Mouse (Mus musculus): ENCODE results near the gene Tenm3. TPM values are rescaled to one million over a fixed set of nuclear protein-coding genes. Genes with fewer than 3 reads are reported as not detected.

Tenm3 gene
- polyA plus RNA-seq, 1 experiment from 2014 or later: 48.6 TPM

DNA sequence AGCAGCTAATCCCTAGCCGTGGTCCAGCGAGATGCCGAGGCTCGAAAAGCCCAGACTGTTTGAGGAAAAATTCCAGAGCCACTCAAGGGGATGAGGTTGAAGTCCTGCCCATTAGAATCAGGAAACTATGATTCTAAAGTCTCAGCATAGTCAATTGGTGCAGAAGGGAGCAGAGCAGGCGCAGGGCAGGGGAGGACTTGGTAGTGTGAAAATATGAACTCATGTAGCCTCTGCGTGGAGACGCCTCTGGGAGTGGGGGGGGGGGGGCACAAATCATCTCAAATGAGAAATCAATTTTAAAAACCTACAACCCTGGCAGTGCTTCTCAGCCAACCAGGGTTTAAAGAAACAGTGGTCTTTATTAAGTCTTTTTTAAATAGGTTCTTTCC, 392.5 kb downstream of the Tenm3 start:
- Histone ChIP-seq H3K4me1 (ENCODE audit: control insufficient read depth, insufficient read depth, low read length) (peaks cover 28% of the 10 kb centered on the region), H3K27me3 (replicated peaks; ENCODE audit: control insufficient read depth, insufficient read depth, low read length) (no peaks in the 10 kb centered on the region), H3K9me3 (ENCODE audit: control insufficient read depth, low read length) (no peaks in the 10 kb centered on the region), H3K4me3 (ENCODE audit: low read depth, low read length) (peak overlapping the region; percentile 10), H3K9ac (ENCODE audit: low read depth, low read length) (no peak overlapping the region), H3K36me3 (ENCODE audit: control insufficient read depth, insufficient read depth, low read length) (no peaks in the 10 kb centered on the region), H3K4me2 (ENCODE audit: low read depth, low read length) (peak overlapping the region; percentile 47), H3K27ac (replicated peaks; ENCODE audit: low read depth, low read length) (peak overlapping the region; percentile 73)
- whole genome bisulfite sequencing: 10% methylated on average over 7 of the region's 7 CpGs
- DNase-seq (ENCODE audit: low spot score) (peak; percentile 49), ATAC-seq (ENCODE audit: low read depth) (peak; percentile 52; the same call in 1 of the 2 replicates)

DNA sequence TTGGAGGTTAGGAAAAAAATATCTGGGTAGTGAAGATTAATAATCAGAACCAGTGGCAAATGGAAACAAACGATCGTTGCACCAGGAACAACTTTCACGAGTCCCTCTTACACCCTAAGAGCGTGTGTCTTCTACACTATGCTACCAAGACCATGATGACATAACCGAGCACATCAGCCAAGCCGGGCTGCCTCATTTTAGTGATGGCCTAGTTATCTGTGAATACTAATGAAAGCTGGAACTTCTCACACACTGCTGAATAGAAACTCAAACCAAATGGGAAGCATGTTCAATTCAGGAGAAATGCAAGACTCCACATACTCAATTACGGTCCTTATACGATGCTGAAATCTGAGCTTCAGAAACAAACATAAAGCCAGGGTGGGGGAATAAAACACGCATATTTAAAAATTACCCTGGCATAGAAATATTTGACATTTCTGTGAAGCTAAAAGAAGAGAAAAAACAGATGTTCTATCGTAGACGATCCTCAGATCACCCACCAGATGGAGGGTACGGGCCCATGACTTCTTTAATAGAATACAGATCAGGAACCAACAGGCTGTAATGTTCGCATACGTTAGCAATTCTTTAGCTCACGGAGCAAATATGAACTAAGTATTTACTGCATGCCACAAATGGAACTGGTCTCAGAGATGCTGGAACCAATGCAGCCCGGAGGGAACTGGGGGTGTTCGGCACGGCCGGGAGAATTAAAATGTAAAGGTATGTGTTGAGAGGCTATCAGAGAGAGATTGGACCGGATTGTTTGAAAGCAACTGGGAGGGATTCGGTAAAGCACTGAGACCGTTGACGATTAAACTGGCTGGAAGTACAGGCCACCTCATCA, 393.1 kb downstream of the Tenm3 start:
- Histone ChIP-seq H3K36me3 (ENCODE audit: control insufficient read depth, insufficient read depth, low read length) (no peaks in the 10 kb centered on the region), H3K4me3 (ENCODE audit: low read depth, low read length) (peak overlapping the region; percentile 10), H3K9ac (ENCODE audit: low read depth, low read length) (no peak overlapping the region), H3K27me3 (replicated peaks; ENCODE audit: control insufficient read depth, insufficient read depth, low read length) (no peaks in the 10 kb centered on the region), H3K4me2 (ENCODE audit: low read depth, low read length) (peak overlapping the region; percentile 47), H3K9me3 (ENCODE audit: control insufficient read depth, low read length) (no peaks in the 10 kb centered on the region), H3K27ac (replicated peaks; ENCODE audit: low read depth, low read length) (peak overlapping the region; percentile 73), H3K4me1 (ENCODE audit: control insufficient read depth, insufficient read depth, low read length) (peaks cover 28% of the 10 kb centered on the region)
- 29% methylated on average over 23 of the region's 23 CpGs for WGBS
- ATAC-seq (ENCODE audit: low read depth) (peak; percentile 72), DNase-seq (ENCODE audit: low spot score) (peak; percentile 80)

DNA sequence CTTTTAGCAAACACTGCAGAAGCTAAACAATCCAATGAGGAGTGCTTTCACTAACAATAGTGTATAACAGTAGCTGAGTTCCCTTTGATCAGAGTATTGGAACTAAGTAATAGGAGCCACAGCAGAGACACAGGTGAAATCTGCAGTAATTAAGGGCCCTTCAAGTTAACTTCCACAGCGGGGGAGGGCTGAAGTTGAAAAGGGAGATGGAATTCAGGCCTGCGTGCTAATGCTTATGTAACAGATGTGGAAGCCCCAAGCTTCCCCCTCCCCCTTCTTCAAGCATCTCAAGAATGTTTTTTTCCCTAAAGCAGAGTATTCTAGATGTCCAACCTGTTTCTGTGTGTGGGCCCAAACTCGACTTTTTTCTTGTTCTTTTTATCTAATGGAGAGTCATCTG, 394.1 kb downstream of the Tenm3 start:
- H3K4me3 ChIP-seq (ENCODE audit: low read depth, low read length): no peak overlapping the region
- peak overlapping the region; percentile 16; the same call in 1 of the 2 replicates for H3K27ac ChIP-seq (replicated peaks; ENCODE audit: low read depth, low read length)
- ATAC-seq (ENCODE audit: low read depth) (no peak), DNase-seq (ENCODE audit: low spot score) (peak; percentile 78)
- no peaks in the 10 kb centered on the region for H3K27me3 ChIP-seq (replicated peaks; ENCODE audit: control insufficient read depth, insufficient read depth, low read length)
- H3K36me3 ChIP-seq (ENCODE audit: control insufficient read depth, insufficient read depth, low read length): no peaks in the 10 kb centered on the region
- H3K9me3 ChIP-seq (ENCODE audit: control insufficient read depth, low read length): no peaks in the 10 kb centered on the region
- H3K4me1 ChIP-seq (ENCODE audit: control insufficient read depth, insufficient read depth, low read length): peaks cover 23% of the 10 kb centered on the region
- 10% methylated on average over 3 of the region's 3 CpGs for WGBS
- H3K9ac ChIP-seq (ENCODE audit: low read depth, low read length): no peak overlapping the region
- H3K4me2 ChIP-seq (ENCODE audit: low read depth, low read length): no peak overlapping the region

DNA sequence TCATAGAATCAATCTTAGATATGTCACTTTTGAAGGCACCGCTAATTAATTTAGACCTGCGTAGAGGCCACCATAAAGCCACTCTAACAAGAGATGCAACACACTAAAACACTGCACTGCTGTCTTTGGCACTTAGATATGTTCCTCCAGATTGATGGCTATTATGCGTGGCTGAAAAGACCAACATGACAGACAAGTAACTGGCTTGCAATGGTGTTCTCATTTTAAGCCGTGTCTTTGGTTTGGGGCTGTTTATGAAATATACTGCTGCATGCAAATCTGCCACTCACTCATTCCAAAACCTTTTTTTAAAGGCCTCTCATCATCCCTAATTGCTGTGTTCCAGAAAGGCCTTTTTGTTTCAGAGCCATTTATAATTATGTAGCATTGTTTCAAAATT, 398.1 kb downstream of the Tenm3 start:
- H3K9ac ChIP-seq (ENCODE audit: low read depth, low read length): no peak overlapping the region
- no peak overlapping the region for H3K27ac ChIP-seq (replicated peaks; ENCODE audit: low read depth, low read length)
- 88% methylated on average over 4 of the region's 4 CpGs for WGBS
- H3K27me3 ChIP-seq (replicated peaks; ENCODE audit: control insufficient read depth, insufficient read depth, low read length): no peaks in the 10 kb centered on the region
- H3K9me3 ChIP-seq (ENCODE audit: control insufficient read depth, low read length): no peaks in the 10 kb centered on the region
- ATAC-seq (ENCODE audit: low read depth) (no peak), DNase-seq (ENCODE audit: low spot score) (no peak)
- H3K4me3 ChIP-seq (ENCODE audit: low read depth, low read length): no peak overlapping the region
- peaks cover 10% of the 10 kb centered on the region for H3K4me1 ChIP-seq (ENCODE audit: control insufficient read depth, insufficient read depth, low read length)
- H3K36me3 ChIP-seq (ENCODE audit: control insufficient read depth, insufficient read depth, low read length): no peaks in the 10 kb centered on the region
- no peak overlapping the region for H3K4me2 ChIP-seq (ENCODE audit: low read depth, low read length)

DNA sequence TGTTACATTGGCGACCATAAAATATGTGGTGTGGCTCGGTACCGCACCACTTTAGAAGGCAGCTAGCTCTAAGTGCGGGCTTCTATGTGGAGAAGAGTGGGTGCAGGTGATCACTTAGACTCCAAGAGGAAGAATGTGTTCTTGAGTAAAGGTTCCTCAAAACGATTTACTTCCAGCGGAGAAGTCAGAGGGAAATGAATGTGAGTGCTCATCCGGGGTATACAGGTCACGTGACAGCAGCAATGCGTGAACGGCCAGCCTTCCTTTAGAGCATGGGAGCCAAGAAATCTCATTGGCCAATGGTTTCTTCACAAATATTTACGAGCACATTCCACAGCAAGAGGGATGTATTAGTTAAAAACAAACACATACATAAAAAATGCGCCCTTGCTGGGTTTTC, 404.3 kb downstream of the Tenm3 start:
- no peak overlapping the region for H3K9ac ChIP-seq (ENCODE audit: low read depth, low read length)
- ATAC-seq (ENCODE audit: low read depth) (no peak), DNase-seq (ENCODE audit: low spot score) (no peak)
- no peak overlapping the region for H3K4me2 ChIP-seq (ENCODE audit: low read depth, low read length)
- no peak overlapping the region for H3K4me3 ChIP-seq (ENCODE audit: low read depth, low read length)
- no peaks in the 10 kb centered on the region for H3K9me3 ChIP-seq (ENCODE audit: control insufficient read depth, low read length)
- 93% methylated on average over 12 of the region's 12 CpGs for WGBS
- no peaks in the 10 kb centered on the region for H3K36me3 ChIP-seq (ENCODE audit: control insufficient read depth, insufficient read depth, low read length)
- H3K4me1 ChIP-seq (ENCODE audit: control insufficient read depth, insufficient read depth, low read length): peaks cover 6% of the 10 kb centered on the region; the same call in 1 of the 2 replicates
- no peak overlapping the region for H3K27ac ChIP-seq (replicated peaks; ENCODE audit: low read depth, low read length)
- H3K27me3 ChIP-seq (replicated peaks; ENCODE audit: control insufficient read depth, insufficient read depth, low read length): no peaks in the 10 kb centered on the region

DNA sequence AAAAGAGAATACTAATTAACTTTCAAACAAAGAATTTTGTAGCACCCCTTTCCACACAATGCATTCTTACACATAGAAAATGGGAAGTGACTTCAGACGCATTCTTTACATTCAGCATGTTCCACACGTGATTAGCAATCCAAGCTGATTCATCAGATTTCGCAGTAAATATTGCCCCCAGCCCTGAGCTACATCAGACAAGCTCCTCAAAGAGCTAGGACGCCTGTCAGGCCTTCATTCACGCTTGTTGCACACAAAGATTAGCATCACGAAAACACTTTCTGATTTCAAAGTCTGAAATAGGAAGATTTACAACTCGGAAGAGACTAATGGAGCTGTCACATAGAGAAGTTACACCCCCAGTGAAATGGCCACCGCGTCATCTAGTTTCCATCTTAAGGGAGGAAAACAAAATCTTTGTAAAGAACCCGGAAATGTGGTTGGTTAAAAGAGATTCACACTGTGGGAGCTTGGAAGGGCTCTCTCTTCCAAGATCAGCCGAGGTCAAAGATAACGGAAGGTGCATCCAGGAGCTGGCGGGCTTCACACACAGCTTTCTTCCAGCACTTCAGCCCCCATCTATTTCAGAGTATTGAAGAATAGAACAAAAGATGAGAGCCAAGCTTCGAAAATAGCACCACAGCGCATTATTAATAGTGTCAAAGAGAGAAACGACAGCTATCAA, 406.1 kb downstream of the Tenm3 start:
- H3K9me3 ChIP-seq (ENCODE audit: control insufficient read depth, low read length): no peaks in the 10 kb centered on the region
- no peaks in the 10 kb centered on the region for H3K36me3 ChIP-seq (ENCODE audit: control insufficient read depth, insufficient read depth, low read length)
- ATAC-seq (ENCODE audit: low read depth): no peak
- H3K4me3 ChIP-seq (ENCODE audit: low read depth, low read length): no peak overlapping the region
- no peak overlapping the region for H3K4me2 ChIP-seq (ENCODE audit: low read depth, low read length)
- H3K4me1 ChIP-seq (ENCODE audit: control insufficient read depth, insufficient read depth, low read length): peaks cover 6% of the 10 kb centered on the region; the same call in 1 of the 2 replicates
- DNase-seq (ENCODE audit: low spot score): peak; percentile 65
- no peak overlapping the region for H3K9ac ChIP-seq (ENCODE audit: low read depth, low read length)
- 50% methylated on average over 16 of the region's 16 CpGs for WGBS
- H3K27ac ChIP-seq (replicated peaks; ENCODE audit: low read depth, low read length): no peak overlapping the region
- H3K27me3 ChIP-seq (replicated peaks; ENCODE audit: control insufficient read depth, insufficient read depth, low read length): no peaks in the 10 kb centered on the region

DNA sequence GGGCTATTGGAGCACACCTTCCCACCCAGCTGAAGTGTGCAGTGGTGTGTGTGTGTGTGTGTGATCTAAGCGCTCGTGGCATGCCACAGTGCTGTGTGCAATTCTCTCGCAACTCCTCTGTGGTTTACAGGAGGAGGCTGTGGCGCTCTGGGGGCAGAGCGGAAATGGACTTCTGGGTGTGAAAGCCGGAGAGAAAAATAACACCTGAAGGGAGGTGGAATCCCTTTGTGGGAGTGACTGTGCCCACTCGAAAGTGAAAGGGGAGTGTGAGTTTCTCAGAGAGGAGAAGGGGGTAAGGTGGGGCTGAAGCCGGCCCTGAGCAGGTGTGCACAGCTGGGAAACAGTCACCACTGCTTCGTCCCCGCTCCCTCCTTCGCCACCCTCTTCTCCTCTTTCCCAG, 418.6 kb downstream of the Tenm3 start:
- H3K27me3 ChIP-seq (replicated peaks; ENCODE audit: control insufficient read depth, insufficient read depth, low read length): no peaks in the 10 kb centered on the region
- no peak overlapping the region for H3K4me3 ChIP-seq (ENCODE audit: low read depth, low read length)
- H3K27ac ChIP-seq (replicated peaks; ENCODE audit: low read depth, low read length): no peak overlapping the region
- DNase-seq (ENCODE audit: low spot score) (no peak), ATAC-seq (ENCODE audit: low read depth) (peak; percentile 37; the same call in 1 of the 2 replicates)
- 87% methylated on average over 11 of the region's 11 CpGs for WGBS
- H3K9me3 ChIP-seq (ENCODE audit: control insufficient read depth, low read length): no peaks in the 10 kb centered on the region
- no peak overlapping the region for H3K9ac ChIP-seq (ENCODE audit: low read depth, low read length)
- H3K4me2 ChIP-seq (ENCODE audit: low read depth, low read length): no peak overlapping the region
- H3K36me3 ChIP-seq (ENCODE audit: control insufficient read depth, insufficient read depth, low read length): no peaks in the 10 kb centered on the region
- H3K4me1 ChIP-seq (ENCODE audit: control insufficient read depth, insufficient read depth, low read length): no peaks in the 10 kb centered on the region

DNA sequence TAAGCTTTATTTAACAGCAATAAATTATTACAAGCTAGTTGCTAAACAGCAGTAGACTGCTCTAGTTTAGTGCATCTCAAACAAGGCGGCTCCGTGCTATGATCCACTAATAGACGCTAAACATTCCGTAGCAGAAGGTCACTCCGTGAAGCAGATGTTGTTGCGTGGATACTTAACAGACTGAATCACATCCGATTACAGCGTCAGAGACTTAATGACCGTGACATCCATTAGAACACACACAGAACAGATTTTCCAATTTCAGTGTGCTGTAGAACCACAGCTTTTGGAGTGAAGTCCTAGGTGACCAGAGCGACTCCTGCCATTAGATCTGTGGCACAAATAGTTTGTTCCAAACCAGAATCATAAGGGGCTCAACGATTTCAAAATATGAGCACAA, 426.0 kb downstream of the Tenm3 start:
- H3K4me3 ChIP-seq (ENCODE audit: low read depth, low read length): no peak overlapping the region
- H3K4me2 ChIP-seq (ENCODE audit: low read depth, low read length): no peak overlapping the region
- no peaks in the 10 kb centered on the region for H3K9me3 ChIP-seq (ENCODE audit: control insufficient read depth, low read length)
- no peak overlapping the region for H3K27ac ChIP-seq (replicated peaks; ENCODE audit: low read depth, low read length)
- ATAC-seq (ENCODE audit: low read depth): peak; percentile 22; the same call in 1 of the 2 replicates
- DNase-seq (ENCODE audit: low spot score): peak; percentile 61
- H3K4me1 ChIP-seq (ENCODE audit: control insufficient read depth, insufficient read depth, low read length): no peaks in the 10 kb centered on the region
- no peak overlapping the region for H3K9ac ChIP-seq (ENCODE audit: low read depth, low read length)
- H3K27me3 ChIP-seq (replicated peaks; ENCODE audit: control insufficient read depth, insufficient read depth, low read length): no peaks in the 10 kb centered on the region
- peaks cover 21% of the 10 kb centered on the region; the same call in 1 of the 2 replicates for H3K36me3 ChIP-seq (ENCODE audit: control insufficient read depth, insufficient read depth, low read length)
- 57% methylated on average over 11 of the region's 11 CpGs for WGBS
